Mouse (Mus musculus) limb, embryonic 10.5 days (tissue): ENCODE measurements around the gene Gm28374. TPM values are rescaled to one million over a fixed set of nuclear protein-coding genes. Genes with fewer than 3 reads are reported as not detected.

ENCODE experiments used
- DNase-seq: peaks from one replicate; pipeline ENCODE4 v3.0.0-alpha.2; 2017; ENCODE audit warnings: low spot score
- H3K27ac ChIP-seq: fragments of 300-500 bp; sonication (generic); 2 replicates; pipeline ENCODE4 v1.5.1; 2016; ENCODE audit warnings: mild to moderate bottlenecking
- H3K27me3 ChIP-seq: fragments of 300-500 bp; sonication (generic); 2 replicates; pipeline ENCODE4 v1.6.1; 2016; ENCODE audit warnings: low read depth, mild to moderate bottlenecking; ENCODE audit not compliant: poor library complexity, severe bottlenecking
- H3K36me3 ChIP-seq: fragments of 300-500 bp; sonication (generic); 2 replicates; pipeline ENCODE4 v1.6.1; 2016; ENCODE audit warnings: mild to moderate bottlenecking, moderate library complexity
- H3K4me1 ChIP-seq: fragments of 300-500 bp; sonication (generic); 2 replicates; pipeline ENCODE4 v1.6.1; 2016
- H3K4me3 ChIP-seq: fragments of 300-500 bp; sonication (generic); 2 replicates; pipeline ENCODE4 v1.5.1; 2016; ENCODE audit warnings: mild to moderate bottlenecking, moderate library complexity
- H3K9me3 ChIP-seq: fragments of 300-500 bp; sonication (generic); replicated peaks from 2 replicates; pipeline ENCODE4 v1.6.1; 2016; ENCODE audit warnings: mild to moderate bottlenecking
- whole genome bisulfite sequencing: fragments of 180-500 bp; shearing (Covaris S2); methylation state at CpG from one replicate; pipeline ENCODE4 v1.1.7; 2016; 5-methylcytosine and 5-hydroxymethylcytosine counted together
- polyA plus RNA-seq: library from polyadenylated mRNA; unstranded; fragments of >200 nt; fragmentation: Nextera tagmentation; extraction: Ambion mirVana; gene quantifications from 2 replicates; pipeline ENCODE4 v1.2.1, GENCODE M21; 2016

Gm28374 gene
- polyA plus RNA-seq, 1 experiment from 2014 or later = 1.6 TPM

- no peak overlapping the region for H3K27ac ChIP-seq
- no peak for DNase-seq
- H3K27me3 ChIP-seq = no peaks in the 10 kb centered on the region
- H3K9me3 ChIP-seq = no peaks in the 10 kb centered on the region
- peak overlapping the region; percentile 94 for H3K4me3 ChIP-seq
- 95% methylated on average over 15 of the region's 15 CpGs for WGBS
- H3K4me1 ChIP-seq = peaks cover 29% of the 10 kb centered on the region
- peaks cover 54% of the 10 kb centered on the region for H3K36me3 ChIP-seq
These were observed 34.2 kb upstream of the Gm28374 start for GRCm38 (mm10) chr19:6116113-6116850.

- Histone ChIP-seq H3K36me3 (peaks cover 55% of the 10 kb centered on the region), H3K4me1 (peaks cover 13% of the 10 kb centered on the region)
- WGBS = 66% methylated on average over 6 of the region's 6 CpGs
These were observed 31.1 kb upstream of the Gm28374 start for GRCm38 (mm10) chr19:6113116-6113515.

GRCm38 (mm10) chr19:6105586-6105985 is 23.5 kb upstream of the Gm28374 start, which contains the start of gene Naaladl1:
TSS of gene Naaladl1 (plus strand) at chr19:6105782.
- H3K4me3 ChIP-seq = no peak within 1 kb of the TSS
- peaks cover 10% of the 10 kb centered on the region for H3K36me3 ChIP-seq
- H3K9me3 ChIP-seq = no peaks in the 10 kb centered on the region
- WGBS = 89% methylated on average over 7 of the region's 7 CpGs
- H3K4me1 ChIP-seq = peaks cover 20% of the 10 kb centered on the region
- DNase-seq = no peak
- no peaks in the 10 kb centered on the region for H3K27me3 ChIP-seq
- H3K27ac ChIP-seq = no peak within 1 kb of the TSS

More at GRCm38 (mm10) chr19:6113116-6113515, 31.1 kb upstream of the Gm28374 start:
- no peak overlapping the region for H3K27ac ChIP-seq
- no peaks in the 10 kb centered on the region for H3K9me3 ChIP-seq
- H3K27me3 ChIP-seq = no peaks in the 10 kb centered on the region
- H3K4me3 ChIP-seq = no peak overlapping the region
- no peak for DNase-seq

GRCm38 (mm10) chr19:6104476-6104875 is 22.4 kb upstream of the Gm28374 start:
- 81% methylated on average over 4 of the region's 4 CpGs for WGBS

GRCm38 (mm10) chr19:6102169-6102853 is 20.3 kb upstream of the Gm28374 start:
- H3K9me3 ChIP-seq = no peaks in the 10 kb centered on the region
- 83% methylated on average over 6 of the region's 6 CpGs for WGBS
- DNase-seq = no peak

More at GRCm38 (mm10) chr19:6104476-6104875, 22.4 kb upstream of the Gm28374 start:
- Histone ChIP-seq H3K36me3 (peaks cover 20% of the 10 kb centered on the region), H3K27me3 (no peaks in the 10 kb centered on the region), H3K4me1 (peaks cover 20% of the 10 kb centered on the region), H3K9me3 (no peaks in the 10 kb centered on the region), H3K4me3 (no peak overlapping the region), H3K27ac (no peak overlapping the region)
- no peak for DNase-seq

GRCm38 (mm10) chr19:6101186-6101585 is 19.1 kb upstream of the Gm28374 start:
- Histone ChIP-seq H3K4me1 (peaks cover 12% of the 10 kb centered on the region), H3K27ac (no peak overlapping the region), H3K27me3 (no peaks in the 10 kb centered on the region), H3K36me3 (peaks cover 42% of the 10 kb centered on the region), H3K4me3 (no peak overlapping the region), H3K9me3 (no peaks in the 10 kb centered on the region)
- no peak for DNase-seq
- 29% methylated on average over 6 of the region's 6 CpGs for WGBS

More at GRCm38 (mm10) chr19:6102169-6102853, 20.3 kb upstream of the Gm28374 start:
- H3K27ac ChIP-seq = no peak overlapping the region
- H3K4me3 ChIP-seq = no peak overlapping the region
- no peaks in the 10 kb centered on the region for H3K27me3 ChIP-seq
- peaks cover 36% of the 10 kb centered on the region for H3K36me3 ChIP-seq
- H3K4me1 ChIP-seq = peaks cover 20% of the 10 kb centered on the region

GRCm38 (mm10) chr19:6097847-6098246 is 15.8 kb upstream of the Gm28374 start:
- DNase-seq = no peak
- 89% methylated on average over 3 of the region's 3 CpGs for WGBS
- no peak overlapping the region for H3K4me3 ChIP-seq
- no peaks in the 10 kb centered on the region for H3K9me3 ChIP-seq
- peaks cover 70% of the 10 kb centered on the region for H3K36me3 ChIP-seq
- H3K27ac ChIP-seq = no peak overlapping the region
- H3K27me3 ChIP-seq = no peaks in the 10 kb centered on the region
- H3K4me1 ChIP-seq = 0 out of 2 replicates have a peak, but pooled peaks cover 4% of the 10 kb centered on the region

- Histone ChIP-seq H3K36me3 (peaks cover 93% of the 10 kb centered on the region), H3K9me3 (no peaks in the 10 kb centered on the region), H3K4me1 (no peaks in the 10 kb centered on the region), H3K27ac (no peak within 1 kb of the TSS), H3K27me3 (no peaks in the 10 kb centered on the region), H3K4me3 (no peak within 1 kb of the TSS)
- DNase-seq = no peak
- 96% methylated on average over 7 of the region's 7 CpGs for WGBS
These were observed 12.1 kb upstream of the Gm28374 start, which contains the start of gene AC131692.1 for GRCm38 (mm10) chr19:6094119-6094518. TSS of gene AC131692.1 (plus strand) at chr19:6094419.

- WGBS = 94% methylated on average over 13 of the region's 13 CpGs
- no peak for DNase-seq
- H3K4me3 ChIP-seq = no peak overlapping the region
- no peaks in the 10 kb centered on the region for H3K27me3 ChIP-seq
- peaks cover 13% of the 10 kb centered on the region for H3K4me1 ChIP-seq
- no peaks in the 10 kb centered on the region for H3K9me3 ChIP-seq
- H3K36me3 ChIP-seq = peaks cover 79% of the 10 kb centered on the region
- no peak overlapping the region for H3K27ac ChIP-seq
These were observed 6.8 kb upstream of the Gm28374 start for GRCm38 (mm10) chr19:6088841-6089240.

- DNase-seq = peak; percentile 72
- H3K27ac ChIP-seq = peak overlapping the region; percentile 84
- peaks cover 76% of the 10 kb centered on the region for H3K36me3 ChIP-seq
- H3K4me3 ChIP-seq = peak overlapping the region; percentile 74
- H3K27me3 ChIP-seq = no peaks in the 10 kb centered on the region
- H3K4me1 ChIP-seq = peaks cover 18% of the 10 kb centered on the region
- WGBS = 1% methylated on average over 17 of the region's 17 CpGs
- H3K9me3 ChIP-seq = no peaks in the 10 kb centered on the region
These were observed 3.4 kb upstream of the Gm28374 start for GRCm38 (mm10) chr19:6085417-6085879.

GRCm38 (mm10) chr19:6084478-6085248 is 2.6 kb upstream of the Gm28374 start, which contains the start of the genes Zfpl1 and Cdca5:
TSS of gene Zfpl1 (minus strand) at chr19:6084956.
TSS of gene Cdca5 (plus strand) at chr19:6084983.
- under 1% methylated on average over 58 of the region's 58 CpGs for WGBS
- no peaks in the 10 kb centered on the region for H3K9me3 ChIP-seq
- peaks cover 76% of the 10 kb centered on the region for H3K36me3 ChIP-seq
- H3K4me1 ChIP-seq = peaks cover 18% of the 10 kb centered on the region
- H3K4me3 ChIP-seq = peak within 1 kb of the TSS; percentile 74
- H3K27me3 ChIP-seq = no peaks in the 10 kb centered on the region
- peak within 1 kb of the TSS; percentile 84 for H3K27ac ChIP-seq
- DNase-seq = peak; percentile 98

- no peaks in the 10 kb centered on the region for H3K9me3 ChIP-seq
- no peak for DNase-seq
- H3K4me1 ChIP-seq = peaks cover 24% of the 10 kb centered on the region
- H3K36me3 ChIP-seq = peaks cover 45% of the 10 kb centered on the region
- WGBS = 95% methylated on average over 12 of the region's 12 CpGs
- no peak within 1 kb of the TSS for H3K27ac ChIP-seq
- no peaks in the 10 kb centered on the region for H3K27me3 ChIP-seq
- no peak within 1 kb of the TSS for H3K4me3 ChIP-seq
These were observed 2.0 kb downstream of the Gm28374 start, which contains the start of gene Tmem262 for GRCm38 (mm10) chr19:6079983-6080480. TSS of gene Tmem262 (plus strand) at chr19:6080033.
